Mouse (Mus musculus) CD4-positive, CD25-positive, alpha-beta regulatory T cell, adult 4 months (primary cell): Measurements from ENCODE around the gene Cmc1. TPM values are rescaled to one million over a fixed set of nuclear protein-coding genes. Genes with fewer than 3 reads are reported as not detected.

Experiments used
- ATAC-seq: one replicate; pipeline ENCODE4 v1.8.0; 2017
- polyA plus RNA-seq, 2 experiments: library from polyadenylated mRNA; unstranded; fragments of 100-300 nt; shearing (Covaris generic); gene quantifications; one replicate each; pipeline ENCODE4 v1.2.1; 2017

The Cmc1 gene
- polyA plus RNA-seq, 2 experiments from 2014 or later, result 81.0 to 83.6 TPM

DNA sequence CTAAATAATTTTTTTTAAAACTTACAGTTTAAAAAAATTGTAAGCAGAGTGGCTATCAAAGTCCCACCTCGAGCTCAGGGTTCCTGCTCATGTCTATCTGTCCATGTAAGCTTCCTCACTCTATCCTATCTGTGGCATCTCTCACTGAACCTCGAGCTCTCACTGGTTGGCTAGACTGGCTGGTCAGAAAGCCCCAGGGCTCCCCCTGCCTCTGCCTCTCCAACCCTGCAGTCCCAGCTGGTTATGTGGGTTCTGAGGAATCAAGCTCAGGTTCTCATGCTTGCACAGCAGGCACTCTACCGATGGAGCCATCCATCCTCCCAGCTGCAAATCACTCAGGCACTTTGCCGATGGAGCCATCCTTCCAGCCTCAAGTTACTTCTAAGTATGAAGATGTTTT lies 120.5 kb downstream of the Cmc1 start:
- no peak for ATAC-seq

- no peak for ATAC-seq
Measured at GRCm38 (mm10) chr9:118024966-118025365, 125.0 kb downstream of the Cmc1 start.

Other genes with a start within 250 kb of the Cmc1 start
- gene Azi2, start 109.7 kb downstream of the Cmc1 start, polyA plus RNA-seq, result 10 to 100 TPM; 75.5 to 89.0 TPM